In the genomic region with DNA sequence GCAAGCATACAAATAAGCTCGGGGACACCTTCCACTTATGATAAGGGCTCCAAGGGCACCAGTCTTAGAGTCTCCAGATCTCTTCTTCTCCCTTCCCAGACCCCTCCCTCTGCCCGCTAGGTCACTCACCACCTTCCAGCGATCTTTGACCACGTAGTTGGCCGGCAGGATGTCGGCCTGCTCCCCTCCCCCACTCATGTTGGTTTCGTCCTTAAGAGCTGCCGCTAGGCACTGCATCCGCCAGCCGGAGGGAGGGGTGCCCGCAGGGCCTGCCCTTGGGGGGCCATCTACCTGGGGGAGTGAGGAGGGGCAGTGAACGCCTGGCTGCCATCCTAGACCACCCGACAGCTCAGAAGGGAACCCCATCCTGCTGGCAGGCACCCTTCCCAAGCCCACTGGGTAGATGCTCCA, we compare ENCODE assay signal across 7 mouse cellular contexts. TPM values are rescaled to one million over a fixed set of nuclear protein-coding genes. Genes with fewer than 3 reads are reported as not detected.
DNase-seq lines count a peak whose midpoint lies in the region; ATAC-seq lines count a peak whose summit lies in the region.

No protein-coding gene starts in this region.

- no peaks in the 10 kb centered on the region for H3K9me3 ChIP-seq in hindbrain, embryonic 13.5 days
- H3K9me3 ChIP-seq in limb, embryonic 13.5 days: no peaks in the 10 kb centered on the region

- peak overlapping the region; percentile 73 for H3K27ac ChIP-seq in hindbrain, embryonic 13.5 days
- no peak overlapping the region for H3K27ac ChIP-seq in limb, embryonic 13.5 days

- peaks cover 46% of the 10 kb centered on the region for H3K4me1 ChIP-seq in hindbrain, embryonic 13.5 days (replicated peaks)
- peaks cover 8% of the 10 kb centered on the region for H3K4me1 ChIP-seq in limb, embryonic 13.5 days

- peak overlapping the region; percentile 72 for H3K9ac ChIP-seq in hindbrain, embryonic 13.5 days
- no peak overlapping the region for H3K9ac ChIP-seq in limb, embryonic 13.5 days

- no peak for ATAC-seq in hindbrain, embryonic 13.5 days (ENCODE audit: low FRiP score)
- ATAC-seq in limb, embryonic 13.5 days (ENCODE audit: low FRiP score, low read depth): no peak

- peaks cover 17% of the 10 kb centered on the region for H3K27me3 ChIP-seq in hindbrain, embryonic 13.5 days
- H3K27me3 ChIP-seq in limb, embryonic 13.5 days: peaks cover 80% of the 10 kb centered on the region

- H3K4me2 ChIP-seq in hindbrain, embryonic 13.5 days: peak overlapping the region; percentile 78
- H3K4me2 ChIP-seq in limb, embryonic 13.5 days (replicated peaks): peak overlapping the region; percentile 60

- WGBS in hindbrain, embryonic 13.5 days: 2% methylated on average over 13 of the region's 13 CpGs
- WGBS in limb, embryonic 13.5 days: 3% methylated on average over 13 of the region's 13 CpGs

- peak; percentile 45 for DNase-seq in right cerebral cortex, postnatal 25 days
- DNase-seq in right cerebral cortex, postnatal 36 days (ENCODE audit: low spot score in 2 of 2): no peak
- DNase-seq in cerebellum, postnatal 10 days: peak; percentile 67 to 69
- peak; percentile 19 for DNase-seq in naive thymus-derived CD4-positive, alpha-beta T cell, adult 2 months (ENCODE audit: low read depth)
- DNase-seq in right cerebral cortex, adult 18-20 months: no peak

- H3K36me3 ChIP-seq in hindbrain, embryonic 13.5 days: peaks cover 37% of the 10 kb centered on the region
- H3K36me3 ChIP-seq in limb, embryonic 13.5 days: no peaks in the 10 kb centered on the region

- H3K4me3 ChIP-seq in hindbrain, embryonic 13.5 days: peak overlapping the region; percentile 44
- H3K4me3 ChIP-seq in limb, embryonic 13.5 days: peak overlapping the region; percentile 30

RNA-seq across cellular contexts. Expression of gene Ttbk1, which starts 3.4 kb away (rescaled TPM):
- 4.6 and 4.7 TPM in 2 replicates for polyA plus RNA-seq in hindbrain, embryonic 13.5 days (2015; fragmentation: Nextera tagmentation; extraction: Ambion mirVana)
- 0.15 and 0.18 TPM in 2 replicates for polyA plus RNA-seq in limb, embryonic 13.5 days (2015; fragmentation: Nextera tagmentation; extraction: Ambion mirVana)

RNA-seq across cellular contexts. Expression of gene Dnph1, which starts 12.5 kb away (rescaled TPM):
- 20.4 and 21.8 TPM in 2 replicates for polyA plus RNA-seq in hindbrain, embryonic 13.5 days (2015; fragmentation: Nextera tagmentation; extraction: Ambion mirVana)
- polyA plus RNA-seq in limb, embryonic 13.5 days (2015; fragmentation: Nextera tagmentation; extraction: Ambion mirVana): 40.4 and 41.7 TPM in 2 replicates

RNA-seq across cellular contexts. Expression of gene Slc22a7, which starts 45.8 kb away (rescaled TPM):
- polyA plus RNA-seq in hindbrain, embryonic 13.5 days (2015; fragmentation: Nextera tagmentation; extraction: Ambion mirVana): not detected in 2 replicates
- polyA plus RNA-seq in limb, embryonic 13.5 days (2015; fragmentation: Nextera tagmentation; extraction: Ambion mirVana): 0.09 TPM in 1 of 2 replicates, not detected in the other

RNA-seq across cellular contexts. Expression of gene Crip3, which starts 55.3 kb away (rescaled TPM):
- 2.4 and 3.1 TPM in 2 replicates for polyA plus RNA-seq in hindbrain, embryonic 13.5 days (2015; fragmentation: Nextera tagmentation; extraction: Ambion mirVana)
- 0.97 and 1.6 TPM in 2 replicates for polyA plus RNA-seq in limb, embryonic 13.5 days (2015; fragmentation: Nextera tagmentation; extraction: Ambion mirVana)

Comparison
In these comparisons a context has a peak if more than half of its experiments do, and no peak if none do; other contexts are left out.
1. DNase-seq: peak in right cerebral cortex, postnatal 25 days (single experiment), cerebellum, postnatal 10 days (2 of 2) and naive thymus-derived CD4-positive, alpha-beta T cell, adult 2 months (single experiment); none in right cerebral cortex, postnatal 36 days (0 of 2) and right cerebral cortex, adult 18-20 months (single experiment).